Mouse (Mus musculus) ES-E14 (cell line): ENCODE data around the gene Uggt2.

Experiments used
- HCFC1 ChIP-seq: IDR thresholded peaks from 2 replicates; pipeline ENCODE4 v1.6.1; 2012; ENCODE audit warnings: low read length, inconsistent platforms, borderline replicate concordance; ENCODE audit not compliant: insufficient read depth
- ZNF384 ChIP-seq: IDR thresholded peaks from 2 replicates; pipeline ENCODE4 v1.6.1; 2012; ENCODE audit warnings: low read depth, low read length, inconsistent platforms

DNA sequence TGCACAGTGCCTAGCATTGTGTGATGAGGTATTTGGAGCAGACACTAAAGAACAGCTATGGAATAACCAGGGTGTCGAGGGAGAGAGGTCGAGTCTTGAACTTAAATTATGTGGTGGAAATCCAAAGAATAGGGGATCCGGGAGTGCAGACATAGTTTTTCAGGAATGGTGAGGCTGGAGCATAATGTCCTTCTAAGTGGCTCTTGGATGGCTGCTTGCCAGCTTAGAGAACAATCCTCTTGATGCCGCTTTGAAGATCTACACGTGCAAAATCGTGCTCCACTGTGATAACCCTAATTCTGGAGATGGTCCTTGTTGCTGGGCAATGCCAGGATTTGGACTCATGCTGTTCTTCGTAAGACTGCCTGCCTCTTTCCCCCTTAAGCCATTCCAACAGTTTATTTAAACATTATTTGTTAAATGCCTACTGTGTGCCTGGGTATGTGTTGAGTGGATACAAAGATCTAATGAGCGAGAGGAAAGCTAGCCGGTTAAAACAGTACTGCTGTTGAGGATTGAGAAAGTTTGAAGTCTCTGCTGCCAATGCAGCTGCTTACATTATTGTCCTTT lies 40.2 kb upstream of the Uggt2 start:
- TF ChIP-seq ZNF384, result no peak
- TF ChIP-seq HCFC1, result no peak
